Mouse (Mus musculus) retina, postnatal 1 day (tissue): Measurements from ENCODE around the gene Lgals8.
"Not testable (repeated sequence)": the region's sequence is repeated elsewhere in the genome, so short reads cannot be mapped to it uniquely, and the experiment has no call there.

Experiments
- DNase-seq: peaks from one replicate; pipeline ENCODE4 v3.0.0-alpha.2; 2012

Lgals8 gene

GRCm38 (mm10) chr13:12464844-12465243 is at the start of gene Lgals8:
TSS of gene Lgals8 (minus strand) at chr13:12464944.
- no peak for DNase-seq

DNA sequence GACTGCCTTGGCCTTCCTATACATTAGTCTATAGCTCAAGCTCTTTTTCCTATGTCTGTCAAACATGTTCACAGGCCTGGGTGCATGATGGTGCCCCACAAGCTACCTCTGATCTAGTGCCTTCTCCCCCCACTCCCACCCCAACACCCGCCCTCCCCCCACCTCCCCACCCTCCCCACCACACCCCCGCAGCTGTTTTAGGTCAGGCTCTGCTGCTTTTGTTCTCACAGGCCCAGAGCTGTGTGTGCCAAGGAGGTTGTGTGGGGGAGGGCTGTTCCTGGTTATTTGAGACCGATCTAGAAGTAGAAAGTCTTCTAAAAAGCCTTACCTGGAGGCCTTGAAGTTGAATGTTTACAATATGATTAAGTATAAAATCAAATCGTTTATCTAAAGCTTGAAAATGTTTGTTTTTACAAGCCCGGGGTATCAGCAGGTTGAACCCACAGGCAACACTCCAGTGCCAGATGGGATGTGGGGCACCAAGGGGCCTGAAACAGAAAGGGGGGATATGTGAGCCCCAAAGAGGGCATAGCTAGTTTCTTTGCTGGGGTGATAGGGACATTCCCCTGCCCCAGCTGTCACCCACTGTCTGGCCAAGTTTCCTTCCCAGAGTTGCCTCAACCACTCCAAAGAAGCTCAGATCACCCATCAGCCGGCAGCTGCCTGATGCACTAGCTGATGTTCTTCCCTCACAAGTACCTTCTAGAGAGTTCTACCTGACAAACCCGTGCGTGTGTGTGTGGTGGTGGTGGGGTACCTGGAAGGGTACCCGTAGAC is 46.6 kb upstream of the Lgals8 start:
- DNase-seq = no peak

GRCm38 (mm10) chr13:12510032-12510431 is 45.3 kb upstream of the Lgals8 start:
- no peak for DNase-seq

- DNase-seq = no peak
These were observed 42.7 kb upstream of the Lgals8 start for GRCm38 (mm10) chr13:12507426-12507825.

- DNase-seq = no peak
These were observed 40.6 kb upstream of the Lgals8 start for GRCm38 (mm10) chr13:12505359-12505758.

- DNase-seq = peak; percentile 87
These were observed 38.6 kb upstream of the Lgals8 start for GRCm38 (mm10) chr13:12503238-12503751.

GRCm38 (mm10) chr13:12502665-12503237 is 38.0 kb upstream of the Lgals8 start:
- DNase-seq = no peak

DNA sequence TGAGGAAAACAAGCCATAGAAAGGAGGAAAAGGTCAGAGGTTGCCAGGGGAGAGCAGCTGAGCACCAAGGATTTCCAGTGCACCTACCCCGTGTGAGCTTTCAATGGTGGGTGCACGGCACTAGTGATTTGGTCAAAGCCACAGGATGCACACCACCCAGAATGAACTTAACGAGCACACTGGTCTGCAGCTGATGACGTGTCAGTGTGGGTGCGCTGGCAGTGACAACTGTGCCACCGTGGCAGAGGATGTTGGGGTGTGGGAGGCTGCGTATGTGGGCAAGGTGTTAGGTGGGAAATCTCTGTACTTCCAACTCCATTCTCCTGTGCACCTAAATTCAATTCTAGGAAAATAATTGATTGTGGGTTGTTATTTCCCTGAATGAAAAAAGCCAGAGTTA is 34.4 kb upstream of the Lgals8 start:
- DNase-seq = no peak

GRCm38 (mm10) chr13:12497809-12498208 is 33.1 kb upstream of the Lgals8 start:
- DNase-seq = no peak

DNA sequence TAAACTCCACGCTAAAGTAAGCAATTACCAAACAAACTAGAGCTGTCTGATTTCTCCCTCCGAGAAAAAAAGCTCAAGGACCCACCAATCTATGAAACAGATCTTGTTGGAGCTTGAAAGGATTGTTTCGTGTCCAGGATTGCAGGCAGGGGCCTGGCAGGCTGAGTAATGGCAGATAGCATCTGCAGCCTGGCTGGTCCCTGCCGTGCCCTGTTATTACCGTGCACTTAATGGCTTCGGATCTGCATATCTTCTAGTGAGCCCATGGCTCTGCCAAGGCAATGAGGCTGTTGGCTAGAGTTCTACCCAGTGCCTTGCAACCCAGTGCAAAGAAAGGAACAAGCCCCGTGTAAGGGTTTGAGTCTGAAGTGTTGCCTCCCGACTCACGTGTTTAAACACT is 30.0 kb upstream of the Lgals8 start:
- no peak for DNase-seq

DNA sequence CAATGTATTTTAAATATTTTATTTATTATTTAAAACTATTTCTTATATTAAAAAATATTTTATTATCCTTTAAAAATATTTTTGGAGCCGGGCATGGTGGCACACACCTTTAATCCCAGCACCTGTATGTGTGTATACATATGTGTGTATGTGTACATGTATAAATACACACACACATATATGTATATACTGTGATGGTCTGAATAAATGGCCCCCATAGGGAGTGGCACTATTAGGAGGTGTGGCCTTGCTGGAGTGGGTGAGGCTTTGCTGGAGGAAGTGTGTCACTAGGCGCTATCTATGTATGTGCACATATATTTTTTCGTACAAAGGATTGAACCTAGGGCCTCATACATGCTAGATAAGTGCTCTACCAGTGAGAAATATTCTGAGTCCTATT is 27.8 kb upstream of the Lgals8 start:
- no peak for DNase-seq

- DNase-seq = no peak
These were observed 20.9 kb upstream of the Lgals8 start for GRCm38 (mm10) chr13:12485640-12486039.

DNA sequence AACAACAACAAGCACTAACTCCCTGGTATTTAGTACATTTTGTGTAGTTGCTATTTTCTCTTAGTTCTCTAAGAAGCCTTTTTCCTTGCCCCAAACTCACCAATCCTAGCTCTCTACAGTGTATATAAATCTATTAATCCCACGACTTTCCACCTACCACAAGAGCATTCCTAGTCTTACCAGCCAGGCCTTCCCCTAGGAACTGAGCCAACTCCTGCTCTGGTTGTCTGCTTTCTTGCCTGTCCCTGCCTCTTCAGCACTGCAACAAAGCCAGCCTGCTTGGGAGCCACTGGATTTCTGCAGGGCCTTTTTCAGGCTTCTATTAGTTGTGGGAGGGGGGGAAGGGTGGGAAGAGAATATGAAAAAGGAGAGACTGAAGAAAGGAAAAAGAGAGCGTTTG is 20.5 kb upstream of the Lgals8 start:
- no peak for DNase-seq

DNA sequence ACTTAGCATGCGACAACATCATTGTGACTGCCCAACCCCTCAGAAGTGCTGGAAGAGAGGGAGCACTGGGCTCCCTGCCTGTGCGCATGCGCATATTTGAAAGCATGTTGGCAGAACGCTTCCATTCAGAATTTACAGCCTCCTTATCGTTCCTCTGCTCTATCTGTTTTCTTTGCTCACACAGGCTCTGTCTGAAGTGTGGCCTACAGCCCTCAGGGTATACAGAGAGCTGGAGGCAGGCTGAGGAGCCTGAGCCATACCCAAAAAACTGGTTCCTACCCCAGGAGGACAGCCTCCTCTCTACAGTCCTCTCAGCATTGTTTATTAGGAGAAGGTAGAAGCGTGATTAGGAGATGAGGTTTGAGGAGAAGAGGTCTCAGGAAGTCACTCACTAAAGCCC is 15.1 kb upstream of the Lgals8 start:
- no peak for DNase-seq

- DNase-seq = no peak
These were observed 13.6 kb upstream of the Lgals8 start for GRCm38 (mm10) chr13:12478301-12478700.

GRCm38 (mm10) chr13:12476886-12477285 is 12.1 kb upstream of the Lgals8 start:
- DNase-seq = no peak

- no peak for DNase-seq
These were observed 10.5 kb upstream of the Lgals8 start for GRCm38 (mm10) chr13:12475239-12475638.

- peak; percentile 82 for DNase-seq
These were observed 9.1 kb upstream of the Lgals8 start for GRCm38 (mm10) chr13:12473724-12474378.

GRCm38 (mm10) chr13:12468488-12468887 is 3.7 kb upstream of the Lgals8 start:
- DNase-seq = no peak

- not testable (repeated sequence) for DNase-seq
These were observed 585 bp downstream of the Lgals8 start for GRCm38 (mm10) chr13:12464159-12464558.

DNA sequence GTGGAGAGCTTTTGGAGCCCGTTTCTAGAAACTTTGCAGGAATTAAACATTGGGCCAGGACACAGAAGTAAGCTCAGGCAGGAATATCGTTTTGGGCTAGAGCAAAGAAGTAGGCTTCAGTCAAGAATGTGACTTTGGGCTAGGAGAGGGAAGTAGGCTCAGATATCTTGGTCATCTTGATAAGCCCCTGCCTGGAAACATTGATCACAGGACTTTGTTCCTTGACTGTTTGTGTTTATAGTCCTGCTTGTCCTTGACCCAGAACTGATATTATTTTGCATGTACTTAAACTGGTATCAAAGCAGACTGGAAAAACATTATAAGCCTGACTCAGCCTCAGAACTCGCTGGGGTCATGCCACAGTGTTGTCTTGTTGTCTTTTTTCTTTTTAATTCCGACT is 2.1 kb downstream of the Lgals8 start:
- no peak for DNase-seq

- DNase-seq = no peak
These were observed 3.0 kb downstream of the Lgals8 start for GRCm38 (mm10) chr13:12461730-12462119.

GRCm38 (mm10) chr13:12460881-12461729 is 3.6 kb downstream of the Lgals8 start:
- DNase-seq = peak; percentile 93
